Mouse (Mus musculus) CD4-positive, CD25-positive, alpha-beta regulatory T cell, adult 4 months (primary cell): ENCODE data around the gene Rinl. TPM values are rescaled to one million over a fixed set of nuclear protein-coding genes. Genes with fewer than 3 reads are reported as not detected.

ENCODE experiments used
- ATAC-seq: one replicate; pipeline ENCODE4 v1.8.0; 2017
- polyA plus RNA-seq, 2 experiments: library from polyadenylated mRNA; unstranded; fragments of 100-300 nt; shearing (Covaris generic); gene quantifications; one replicate each; pipeline ENCODE4 v1.2.1; 2017

The Rinl gene
- polyA plus RNA-seq, 2 experiments from 2014 or later = 197 to 273 TPM

DNA sequence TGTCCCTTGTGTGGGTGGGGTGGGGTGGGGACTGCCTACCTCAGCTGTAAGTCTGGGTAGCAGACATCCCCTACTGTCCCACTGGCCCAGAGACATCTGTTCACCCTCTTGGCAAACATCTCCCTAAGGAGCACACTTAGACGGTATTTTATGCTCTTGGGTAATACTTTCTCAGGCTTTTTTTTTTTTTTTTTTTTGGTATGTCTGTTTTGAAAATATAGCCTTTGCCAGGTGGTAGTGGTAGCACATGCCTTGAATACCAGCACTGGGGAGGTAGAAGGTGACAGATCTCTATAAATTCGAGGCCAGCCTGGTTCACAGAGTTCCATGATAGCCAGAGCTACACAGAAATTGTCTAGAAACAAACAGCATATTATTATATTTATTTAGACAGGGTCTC lies 35.2 kb downstream of the Rinl start:
- ATAC-seq = no peak

DNA sequence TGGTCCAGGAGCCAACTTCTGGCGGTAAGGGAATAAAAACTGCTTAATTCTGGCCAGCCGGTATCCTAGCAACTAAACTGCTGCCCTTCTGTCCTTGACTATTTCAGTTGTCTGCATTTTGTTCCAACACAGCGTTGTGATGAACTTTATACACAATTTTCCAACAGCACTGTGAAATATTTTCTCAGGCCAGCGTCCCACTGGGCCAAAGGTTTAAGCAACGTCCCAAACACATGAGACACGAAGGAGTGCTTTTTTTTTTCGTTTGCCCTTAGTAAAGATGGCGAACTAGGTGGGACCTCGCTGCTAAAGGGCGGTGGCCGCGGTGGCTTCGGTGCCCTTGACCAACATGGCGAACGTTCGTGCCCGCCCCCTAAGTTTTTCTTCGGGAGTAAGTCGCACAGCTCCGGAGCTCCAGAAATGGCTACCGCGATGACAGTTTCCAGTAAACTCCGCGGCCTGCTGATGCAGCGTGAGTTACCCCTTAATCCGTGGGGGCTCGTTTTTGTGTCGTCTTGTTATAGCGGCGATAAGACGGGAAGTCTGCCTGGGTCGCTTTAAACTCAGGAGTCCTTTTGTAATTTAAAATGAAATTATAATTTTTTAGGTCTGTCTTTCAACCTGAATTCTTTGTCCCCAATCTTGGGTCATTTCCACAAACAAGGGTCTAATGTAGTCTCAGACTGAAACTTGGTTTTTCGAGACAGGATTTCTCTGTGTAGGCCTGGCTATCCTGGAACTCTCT lies 36.3 kb downstream of the Rinl start, which contains the start of gene Ech1:
Gene Ech1, plus strand, starts transcription at position 277 of the 745 bp plus-strand sequence.
- peak; percentile 88 for ATAC-seq

DNA sequence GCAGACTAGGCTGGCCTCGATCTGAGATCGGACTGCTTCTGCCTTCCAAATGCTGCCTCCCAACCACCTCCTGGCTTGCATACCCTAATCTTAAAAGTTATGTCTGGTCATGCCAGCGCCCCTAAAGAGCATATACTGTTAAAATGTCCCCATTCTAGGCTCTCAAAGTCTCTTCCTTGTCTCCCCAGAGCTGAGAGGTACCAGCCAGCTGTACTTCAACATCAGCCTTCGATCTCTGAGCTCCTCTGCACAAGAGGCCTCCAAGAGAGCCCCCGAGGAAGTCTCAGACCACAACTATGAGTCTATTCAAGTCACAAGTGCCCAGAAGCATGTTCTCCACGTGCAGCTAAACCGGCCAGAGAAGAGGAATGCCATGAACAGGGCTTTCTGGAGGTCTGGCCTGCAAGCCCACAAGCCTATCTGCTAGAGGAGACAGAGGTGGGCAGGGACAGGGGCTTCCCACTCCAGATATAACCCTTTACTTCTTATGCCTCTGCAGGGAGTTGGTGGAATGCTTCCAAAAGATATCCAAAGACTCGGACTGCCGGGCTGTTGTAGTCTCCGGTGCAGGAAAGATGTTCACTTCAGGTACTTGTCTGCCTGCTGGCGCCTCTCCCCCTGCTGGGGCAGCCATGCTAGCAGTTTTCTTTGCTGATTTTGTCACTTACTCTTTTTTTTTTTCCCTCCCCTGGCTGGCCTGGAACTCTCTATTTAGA lies 37.1 kb downstream of the Rinl start:
- no peak for ATAC-seq

DNA sequence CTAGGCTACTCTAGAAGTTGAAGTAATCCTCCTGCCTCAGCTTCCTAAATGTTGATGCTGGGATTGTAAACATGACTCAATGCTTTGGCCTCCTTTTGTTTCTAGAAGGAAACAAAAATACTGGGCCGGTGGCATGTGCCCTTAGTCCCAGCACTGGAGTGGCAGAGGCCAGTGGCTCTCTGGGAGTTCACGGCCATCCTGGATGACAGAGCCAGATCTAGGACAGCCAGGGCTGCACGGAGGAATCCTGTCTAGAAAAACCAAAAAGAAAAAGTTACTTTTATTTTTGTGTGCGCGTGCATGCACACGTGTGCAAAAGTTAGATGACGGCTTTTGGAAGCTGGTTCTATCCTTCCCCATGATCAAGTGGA lies 37.6 kb downstream of the Rinl start:
- ATAC-seq = no peak

DNA sequence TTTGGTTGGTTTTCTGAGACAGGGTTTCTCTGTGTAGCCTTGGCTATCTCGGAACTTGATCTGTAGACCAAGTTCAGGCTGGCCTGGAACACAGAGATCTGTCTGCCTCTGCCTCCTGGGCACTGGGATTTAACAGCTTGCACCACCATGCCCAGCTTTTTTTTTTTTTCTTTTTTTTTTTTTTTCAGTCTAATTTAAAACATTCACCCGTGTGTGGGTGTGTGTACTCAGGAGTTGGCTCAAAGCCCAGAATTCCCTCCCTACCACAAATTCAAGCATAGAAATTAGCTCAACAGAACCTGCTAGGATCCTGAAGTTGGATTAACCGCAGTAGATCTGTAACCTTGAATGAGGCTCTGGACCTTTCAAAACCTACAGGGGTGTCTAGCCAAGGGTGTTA lies 38.6 kb downstream of the Rinl start:
- no peak for ATAC-seq

DNA sequence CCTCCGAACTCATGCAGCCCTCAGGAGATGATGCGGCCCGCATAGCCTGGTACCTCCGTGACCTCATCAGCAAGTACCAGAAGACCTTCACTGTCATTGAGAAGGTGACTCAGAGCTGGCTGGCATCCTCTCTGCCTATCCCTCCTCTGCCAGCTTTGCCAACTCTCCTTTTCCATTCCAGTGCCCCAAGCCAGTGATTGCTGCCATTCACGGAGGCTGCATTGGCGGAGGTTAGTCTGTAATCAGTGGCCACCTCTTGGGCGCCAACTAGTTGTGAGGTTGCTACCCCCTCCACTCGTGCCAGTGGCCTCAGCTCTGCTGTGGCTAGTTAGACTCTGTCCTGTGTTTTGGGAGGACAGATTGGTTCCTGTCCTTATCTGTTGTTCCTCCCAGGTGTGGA lies 41.1 kb downstream of the Rinl start:
- ATAC-seq = no peak

DNA sequence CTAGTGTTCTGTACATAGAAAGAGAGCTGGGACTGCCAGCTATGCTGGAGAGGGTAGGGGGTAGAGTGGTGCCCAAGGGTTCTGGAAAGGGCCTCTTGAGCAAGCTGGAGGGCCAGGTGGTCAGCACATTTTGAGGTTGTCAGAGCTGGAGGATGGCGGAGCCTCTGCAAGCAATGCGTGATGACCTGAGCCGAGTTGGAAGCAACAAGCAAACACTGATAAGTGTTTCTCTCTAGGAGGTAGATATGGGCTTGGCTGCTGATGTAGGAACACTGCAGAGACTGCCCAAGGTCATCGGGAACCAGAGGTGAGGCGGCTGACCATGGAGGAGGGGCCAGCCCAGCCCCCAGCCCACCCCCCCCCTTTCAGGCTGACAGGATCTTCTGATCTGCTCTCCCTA lies 42.2 kb downstream of the Rinl start:
- ATAC-seq = no peak

DNA sequence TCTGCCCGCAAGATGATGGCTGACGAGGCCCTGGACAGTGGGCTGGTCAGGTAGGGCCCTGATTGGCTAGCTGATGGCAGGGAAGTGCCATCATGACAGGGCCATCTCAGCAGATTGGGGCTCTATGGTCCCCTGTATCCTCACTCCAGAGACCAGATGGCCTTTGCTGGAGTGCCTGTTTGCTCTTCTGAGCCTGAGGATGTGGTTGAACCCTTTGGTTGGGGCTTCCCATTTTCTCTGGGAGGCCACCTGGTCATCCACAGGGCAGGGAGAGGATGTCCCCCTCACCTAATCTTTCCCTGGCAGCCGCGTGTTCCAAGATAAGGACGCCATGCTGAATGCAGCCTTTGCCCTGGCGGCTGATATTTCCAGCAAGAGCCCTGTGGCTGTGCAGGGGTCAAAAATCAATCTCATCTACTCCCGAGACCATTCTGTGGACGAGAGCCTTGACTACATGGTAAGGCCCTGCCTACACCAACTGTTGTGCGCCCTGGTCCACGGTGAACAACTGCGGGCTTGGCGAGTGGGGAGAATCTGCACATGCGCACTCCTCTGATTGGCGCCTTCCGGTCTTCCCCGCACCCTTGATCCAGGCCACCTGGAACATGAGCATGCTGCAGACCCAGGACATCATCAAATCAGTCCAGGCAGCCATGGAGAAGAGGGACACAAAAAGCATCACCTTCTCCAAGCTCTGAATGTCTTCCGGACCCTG lies 42.8 kb downstream of the Rinl start:
- no peak for ATAC-seq

DNA sequence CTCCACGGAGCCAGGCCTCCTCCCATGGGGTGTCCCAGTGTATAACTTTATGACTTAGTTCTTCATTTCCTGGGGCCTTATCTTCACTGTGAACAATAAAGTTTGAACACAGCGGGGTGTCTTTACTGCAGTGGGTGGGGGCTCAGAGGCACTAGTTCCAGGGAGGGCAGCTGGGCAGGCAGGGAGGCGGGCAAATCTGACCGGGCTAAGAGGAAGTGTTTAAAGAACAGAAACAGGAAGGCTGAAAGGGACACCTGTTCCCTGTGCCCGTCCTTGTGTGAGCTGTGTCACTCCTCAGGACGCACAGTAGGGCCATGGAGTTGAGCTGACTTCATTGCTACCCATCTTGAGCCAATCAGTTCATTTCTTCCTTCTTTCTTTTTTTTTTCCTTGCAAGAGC lies 43.4 kb downstream of the Rinl start:
- no peak for ATAC-seq

DNA sequence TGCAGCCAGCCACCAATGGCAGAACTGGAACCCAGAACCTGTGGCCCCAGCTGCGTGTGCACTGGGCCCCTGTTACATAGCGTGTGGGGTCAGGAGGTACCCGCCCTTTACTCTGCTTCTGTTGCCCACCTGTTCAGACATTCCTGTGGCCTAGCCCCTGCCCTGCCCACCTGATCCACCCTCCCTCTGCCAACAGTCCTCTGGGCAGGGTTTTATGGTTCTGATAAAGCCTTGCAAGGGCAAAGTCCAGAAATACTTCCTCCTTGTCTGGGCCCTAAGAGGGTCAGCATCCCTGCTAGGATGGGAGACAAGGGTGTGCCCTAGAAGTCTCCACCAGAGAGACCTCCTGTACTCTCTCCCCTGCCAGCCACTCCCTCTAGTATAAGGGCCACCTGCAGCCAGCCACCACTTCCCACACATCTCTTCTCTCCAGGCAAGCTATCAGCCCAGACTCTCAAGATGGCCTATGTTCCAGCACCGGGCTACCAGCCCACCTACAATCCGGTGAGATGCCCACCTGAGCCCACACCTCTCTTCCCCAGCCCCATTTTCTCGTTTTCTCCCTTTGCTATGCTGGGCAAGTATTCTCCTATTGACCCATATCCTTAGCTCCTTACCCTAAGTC lies 45.1 kb downstream of the Rinl start, which contains the start of gene Lgals4:
Gene Lgals4, plus strand, starts transcription at position 132 of the 625 bp plus-strand sequence.
- no peak for ATAC-seq

DNA sequence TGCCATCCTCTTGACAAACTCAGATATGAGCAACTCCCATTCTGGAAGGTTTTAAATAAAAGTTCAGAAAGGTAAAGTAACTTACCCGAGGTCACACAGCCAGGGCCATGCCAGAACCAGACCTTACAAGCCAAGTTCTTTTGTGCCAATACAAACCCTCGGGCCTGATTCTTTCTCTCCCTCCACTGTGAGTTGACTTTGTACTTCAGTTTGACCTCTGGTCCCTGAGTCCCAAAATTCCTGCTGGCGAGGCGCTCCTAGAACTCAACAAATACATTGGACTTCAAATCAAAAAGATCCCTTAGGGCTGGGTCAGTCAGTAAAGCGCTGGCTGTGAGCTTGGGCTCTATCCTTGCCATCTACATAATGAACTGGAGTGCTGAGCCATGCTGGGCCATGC lies 48.2 kb downstream of the Rinl start:
- ATAC-seq = no peak

DNA sequence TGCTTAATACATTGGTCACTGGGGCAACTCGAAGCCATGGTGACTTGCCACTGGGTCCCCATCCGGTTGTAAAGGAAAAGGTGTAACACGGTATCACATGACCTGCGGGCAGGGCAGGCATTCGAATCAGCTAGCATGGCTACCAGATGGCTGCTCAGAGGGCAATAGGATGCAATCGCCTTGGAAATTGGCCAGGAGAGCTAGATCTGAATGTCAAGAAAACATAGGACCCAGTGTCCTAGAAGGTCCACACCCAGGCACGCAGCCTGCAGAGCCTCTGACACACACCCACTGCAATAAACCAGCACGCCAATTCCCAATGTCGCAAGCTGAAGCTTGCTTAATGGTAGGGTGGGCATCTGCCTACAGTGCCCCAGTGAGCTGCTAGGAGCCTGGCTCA lies 49.6 kb downstream of the Rinl start:
- no peak for ATAC-seq

DNA sequence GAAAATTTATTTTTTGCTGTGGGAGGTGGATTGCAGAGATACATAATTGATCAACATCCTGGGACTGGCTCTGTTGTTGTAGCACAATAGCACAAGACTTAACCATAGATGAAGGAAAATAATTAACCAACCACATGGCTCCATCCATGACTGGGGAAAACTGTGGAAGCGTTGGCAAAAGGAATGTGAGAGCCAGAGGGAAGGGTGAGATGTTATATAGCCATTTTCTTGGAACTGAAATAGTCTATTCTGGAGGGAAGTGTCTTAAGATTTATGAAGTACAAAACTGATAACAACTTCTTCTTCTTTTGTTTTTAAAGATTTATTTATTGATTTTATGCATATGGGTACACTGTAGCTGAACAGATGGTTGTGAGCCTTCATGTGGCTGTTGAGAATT lies 58.5 kb downstream of the Rinl start:
- no peak for ATAC-seq

Other genes with a start within 250 kb of the Rinl start
- not detected for gene Sycn, start 248.1 kb upstream of the Rinl start, polyA plus RNA-seq
- gene Nccrp1, start 241.7 kb upstream of the Rinl start, polyA plus RNA-seq = not detected
- gene Samd4b, start 190.8 kb upstream of the Rinl start, polyA plus RNA-seq = 1 to 10 TPM; 7.4 to 7.5 TPM
- 1 to 10 TPM; 1.9 to 2.1 TPM for gene Pak4, start 190.8 kb upstream of the Rinl start, polyA plus RNA-seq
- not detected for gene Acp7, start 157.6 kb upstream of the Rinl start, polyA plus RNA-seq
- gene Fbxo27, start 96.1 kb upstream of the Rinl start, polyA plus RNA-seq = 1 to 10 TPM; 1.6 to 2.2 TPM
- gene Fbxo17, start 72.2 kb upstream of the Rinl start, polyA plus RNA-seq = 10 to 100 TPM in 1 of 2 experiments, 1 to 10 TPM in 1; 9.8 to 15.6 TPM
- gene Mrps12, start 47.1 kb upstream of the Rinl start, polyA plus RNA-seq = 10 to 100 TPM; 66.3 to 68.5 TPM
- gene Sars2, start 47.0 kb upstream of the Rinl start, polyA plus RNA-seq = 10 to 100 TPM in 1 of 2 experiments, 1 to 10 TPM in 1; 8.5 to 11.7 TPM
- not detected for gene Ccer2, start 32.8 kb upstream of the Rinl start, polyA plus RNA-seq
- gene Sirt2, start 22.2 kb upstream of the Rinl start, polyA plus RNA-seq = 100 to 1,000 TPM in 1 of 2 experiments, 10 to 100 TPM in 1; 96.8 to 128 TPM
- gene Nfkbib, start 21.5 kb upstream of the Rinl start, polyA plus RNA-seq = 10 to 100 TPM; 54.3 to 56.8 TPM
- gene Hnrnpl, start 19.6 kb downstream of the Rinl start, polyA plus RNA-seq = 100 to 1,000 TPM; 181 to 326 TPM
- 100 to 1,000 TPM; 198 to 237 TPM for gene Ech1, start 36.2 kb downstream of the Rinl start, polyA plus RNA-seq
- 10 to 100 TPM; 28.0 to 57.1 TPM for gene Lgals4, start 44.9 kb downstream of the Rinl start, polyA plus RNA-seq
- 1 to 10 TPM; 1.1 to 1.6 TPM for gene Lgals7, start 74.9 kb downstream of the Rinl start, polyA plus RNA-seq
- not detected for gene Capn12, start 92.5 kb downstream of the Rinl start, polyA plus RNA-seq
- 100 to 1,000 TPM in 1 of 2 experiments, 10 to 100 TPM in 1; 82.6 to 106 TPM for gene Actn4, start 173.4 kb downstream of the Rinl start, polyA plus RNA-seq
- gene Eif3k, start 192.9 kb downstream of the Rinl start, polyA plus RNA-seq = 100 to 1,000 TPM; 656 to 763 TPM
- 100 to 1,000 TPM in 1 of 2 experiments, 10 to 100 TPM in 1; 93.7 to 171 TPM for gene Map4k1, start 193.1 kb downstream of the Rinl start, polyA plus RNA-seq